Mouse (Mus musculus) right cerebral cortex, postnatal 14 days (tissue): ENCODE results near the gene Rcor3.

Experiments
- DNase-seq: peaks from one replicate; pipeline ENCODE4 v3.0.0; 2022

Rcor3 gene

GRCm38 (mm10) chr1:192137926-192138910, at the start of gene Rcor3:
TSS of gene Rcor3 (minus strand) at chr1:192138062.
- DNase-seq, result peak; percentile 80

GRCm38 (mm10) chr1:192181696-192182257, 43.9 kb upstream of the Rcor3 start:
- DNase-seq, result no peak

DNA sequence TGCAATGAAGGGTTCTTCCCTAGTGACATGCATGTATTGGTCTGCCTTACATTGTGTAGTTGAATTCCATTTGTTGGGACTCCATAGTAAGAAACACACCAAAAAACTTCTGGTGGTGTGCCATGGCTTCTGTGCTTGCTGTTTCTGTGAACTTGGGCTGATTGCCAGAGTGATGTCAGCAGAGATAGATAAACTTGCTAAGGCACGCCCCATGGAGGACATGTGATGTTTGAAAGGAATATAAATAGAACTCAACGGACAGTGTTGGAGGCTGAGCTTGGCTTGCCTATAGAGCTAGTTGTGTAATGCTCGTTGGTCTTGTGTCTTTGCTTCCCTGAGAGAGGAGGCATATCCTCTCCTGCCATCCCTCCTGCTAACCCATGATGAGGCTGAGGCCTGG, 42.0 kb upstream of the Rcor3 start:
- no peak for DNase-seq

GRCm38 (mm10) chr1:192171477-192171876, 33.6 kb upstream of the Rcor3 start:
- DNase-seq, result no peak

GRCm38 (mm10) chr1:192151179-192151578, 13.3 kb upstream of the Rcor3 start:
- no peak for DNase-seq

- DNase-seq, result no peak
These were observed 2.5 kb upstream of the Rcor3 start for GRCm38 (mm10) chr1:192140313-192140712.

DNA sequence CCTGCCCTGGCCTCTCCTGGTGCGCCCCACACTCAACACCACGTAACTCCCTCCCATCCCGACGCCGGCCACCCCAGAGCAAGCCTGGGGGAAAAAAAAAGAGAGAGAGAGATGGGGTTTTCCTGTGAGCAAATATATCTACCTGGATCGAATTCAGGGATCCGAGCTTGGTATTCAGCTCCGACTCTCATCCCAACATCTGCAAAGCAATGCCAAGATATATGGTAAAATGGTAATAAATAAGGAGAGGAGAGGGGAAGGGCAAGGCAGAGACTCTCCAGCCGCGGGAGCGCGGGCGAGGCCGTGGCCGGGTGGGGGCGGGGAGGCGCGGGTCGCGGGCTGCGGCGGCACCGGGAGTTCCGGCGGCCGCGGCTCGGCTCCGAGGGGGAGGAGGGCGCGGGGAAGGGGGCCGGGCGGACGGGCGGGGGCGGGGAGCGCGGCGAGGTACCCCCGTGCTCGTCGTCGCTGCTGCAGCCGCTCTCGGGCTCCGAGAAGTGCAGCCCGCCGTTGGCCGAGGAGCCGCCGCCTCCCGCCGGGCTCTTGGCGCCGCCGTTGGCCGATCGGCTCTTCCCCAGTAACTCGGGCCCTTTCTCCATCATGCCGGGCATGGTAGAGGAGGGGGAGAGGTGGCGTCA, 454 bp downstream of the Rcor3 start:
- no peak for DNase-seq

- DNase-seq, result peak; percentile 78
These were observed 1.1 kb downstream of the Rcor3 start for GRCm38 (mm10) chr1:192136561-192137290.

GRCm38 (mm10) chr1:192130202-192130601, 7.7 kb downstream of the Rcor3 start:
- no peak for DNase-seq

GRCm38 (mm10) chr1:192128343-192128742, 9.5 kb downstream of the Rcor3 start:
- no peak for DNase-seq

GRCm38 (mm10) chr1:192125761-192126160, 12.1 kb downstream of the Rcor3 start:
- no peak for DNase-seq

DNA sequence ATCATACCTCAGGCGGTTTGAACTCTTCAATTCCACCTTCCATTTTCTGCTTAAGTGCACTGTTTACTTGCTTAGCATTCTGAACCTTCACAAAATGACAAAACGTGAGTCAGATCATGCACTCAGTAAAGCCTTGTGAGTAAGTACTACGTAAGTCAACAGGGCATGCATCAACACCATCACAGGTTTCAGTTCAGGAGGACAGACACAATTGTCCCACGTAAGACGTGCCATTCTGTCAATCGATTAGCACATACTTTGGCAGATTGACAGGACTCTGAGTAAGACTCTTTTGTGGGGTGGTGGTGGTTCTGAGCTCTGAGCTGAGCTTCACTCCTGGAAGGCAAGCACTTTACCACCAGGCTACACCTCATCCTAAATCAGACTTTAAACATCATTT, 21.6 kb downstream of the Rcor3 start:
- no peak for DNase-seq

DNA sequence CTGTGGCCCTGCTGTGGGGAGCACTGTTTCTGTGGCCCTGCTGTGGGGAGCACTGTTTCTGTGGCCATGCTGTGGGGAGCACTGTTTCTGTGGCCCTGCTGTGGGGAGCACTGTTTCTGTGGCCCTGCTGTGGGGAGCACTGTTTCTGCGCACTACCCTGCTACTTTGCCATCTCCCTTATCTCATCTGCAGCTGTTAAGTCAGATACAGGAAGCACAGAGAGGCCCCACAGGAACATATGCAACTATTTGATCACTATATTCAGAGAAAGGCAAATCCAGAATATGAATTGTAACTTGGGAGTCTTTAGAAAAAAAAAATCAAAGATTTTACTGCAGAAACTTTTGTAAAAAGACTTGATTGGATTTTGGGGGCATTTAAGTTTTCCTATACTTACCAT, 22.5 kb downstream of the Rcor3 start:
- DNase-seq, result no peak

DNA sequence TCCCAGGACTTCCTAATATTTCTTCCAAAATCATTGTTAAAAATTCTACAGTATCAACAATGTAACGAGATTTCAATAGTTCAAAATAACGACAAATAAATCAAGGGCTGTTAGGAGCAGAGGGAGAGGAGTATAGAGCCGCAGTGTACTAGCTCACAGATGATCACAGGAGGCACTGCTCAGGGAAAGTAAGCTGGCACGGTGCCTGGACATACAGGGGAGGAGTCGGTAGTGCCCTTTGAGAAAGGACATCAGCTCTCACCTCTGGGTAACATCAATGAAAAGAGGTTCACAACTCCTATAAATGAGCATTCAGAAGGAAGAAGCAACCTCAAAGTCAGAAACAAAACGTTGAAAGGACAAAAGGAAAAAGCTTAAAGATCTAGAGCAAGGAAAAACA, 28.7 kb downstream of the Rcor3 start:
- no peak for DNase-seq

GRCm38 (mm10) chr1:192107352-192107751, 30.5 kb downstream of the Rcor3 start:
- peak; percentile 21 for DNase-seq

- no peak for DNase-seq
These were observed 31.9 kb downstream of the Rcor3 start for GRCm38 (mm10) chr1:192105902-192106389.

- DNase-seq, result no peak
These were observed 33.8 kb downstream of the Rcor3 start for GRCm38 (mm10) chr1:192104021-192104420.

- no peak for DNase-seq
These were observed 34.7 kb downstream of the Rcor3 start for GRCm38 (mm10) chr1:192103176-192103575.

GRCm38 (mm10) chr1:192101359-192101758, 36.5 kb downstream of the Rcor3 start:
- DNase-seq, result no peak

DNA sequence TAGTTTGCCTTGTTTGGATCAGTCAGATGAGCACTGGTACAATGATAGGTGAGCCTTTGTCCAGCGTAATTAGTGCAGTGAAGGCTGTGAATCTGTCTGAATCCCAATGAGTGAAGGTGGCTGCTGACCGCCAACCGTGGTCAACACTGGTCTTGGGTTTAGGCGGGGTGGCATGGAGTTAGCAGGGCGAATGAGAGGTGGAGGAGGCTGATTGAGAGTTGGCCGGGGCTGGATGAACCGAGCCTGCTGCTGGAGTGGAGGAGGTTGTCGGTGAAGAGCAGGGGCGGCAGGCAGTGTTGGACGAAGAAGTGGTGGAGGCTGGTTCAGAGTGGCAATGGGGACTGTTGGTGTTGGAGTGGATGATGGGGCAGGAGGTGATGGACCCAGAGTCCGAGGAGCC, 37.1 kb downstream of the Rcor3 start:
- no peak for DNase-seq

- no peak for DNase-seq
These were observed 42.2 kb downstream of the Rcor3 start for GRCm38 (mm10) chr1:192095626-192096025.

GRCm38 (mm10) chr1:192094451-192095170, 43.3 kb downstream of the Rcor3 start:
- peak; percentile 72 for DNase-seq
